Mouse (Mus musculus): ENCODE results near the gene Fam222a. TPM values are rescaled to one million over a fixed set of nuclear protein-coding genes. Genes with fewer than 3 reads are reported as not detected.
A peak's percentile ranks its signal among the peaks of the same experiment; 100 is the strongest.

Gene Fam222a
- polyA plus RNA-seq (2016; fragmentation: Nextera tagmentation; extraction: Ambion mirVana): 9.4 and 9.9 TPM in 2 replicates

DNA sequence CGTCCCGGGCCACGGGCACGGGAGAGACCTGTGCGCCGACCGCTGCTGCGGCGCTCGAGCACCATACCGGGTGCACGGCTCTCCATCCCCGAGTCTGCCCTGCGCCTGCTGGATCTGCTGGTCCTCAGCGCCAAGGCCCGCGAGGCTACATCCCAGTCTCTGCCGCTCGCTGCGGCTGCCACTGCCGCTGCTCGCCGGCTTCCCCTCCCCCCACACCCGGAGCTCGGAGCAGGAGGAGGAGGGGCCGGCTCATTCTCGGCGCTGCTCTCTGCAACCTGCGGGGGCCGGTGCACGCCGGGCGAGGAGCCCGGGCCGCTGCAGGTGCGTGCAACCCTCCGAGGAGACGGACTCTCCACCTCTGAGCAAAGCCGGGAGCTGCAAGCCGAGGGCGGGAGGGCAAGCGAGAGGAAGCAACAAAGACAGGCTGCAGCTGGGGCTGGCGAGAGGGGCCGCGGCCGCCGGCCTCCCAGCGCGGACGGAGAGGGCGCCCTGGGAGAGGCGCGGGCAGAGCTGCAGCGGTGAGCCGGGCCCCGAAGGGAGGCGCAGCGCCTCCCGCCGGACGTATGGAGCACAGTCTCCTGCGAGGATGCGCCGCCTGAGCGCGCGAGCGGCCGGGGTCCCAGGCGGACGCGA lies at the start of gene Fam222a:
Gene Fam222a (plus strand): TSS at position 452 of the 633 bp plus-strand sequence.
- H3K27ac ChIP-seq: peak within 1 kb of the TSS; percentile 93
- H3K4me2 ChIP-seq (replicated peaks): peak within 1 kb of the TSS; percentile 84
- H3K4me1 ChIP-seq: peaks cover 51% of the 10 kb centered on the region
- H3K9me3 ChIP-seq (replicated peaks): peaks cover 5% of the 10 kb centered on the region
- peak; percentile 70 for ATAC-seq (ENCODE audit: low FRiP score)
- H3K27me3 ChIP-seq: peaks cover 12% of the 10 kb centered on the region
- H3K9ac ChIP-seq: peak within 1 kb of the TSS; percentile 69
- WGBS: under 1% methylated on average over 62 of the region's 72 CpGs
- peak within 1 kb of the TSS; percentile 79 for H3K4me3 ChIP-seq
- no peaks in the 10 kb centered on the region for H3K36me3 ChIP-seq

DNA sequence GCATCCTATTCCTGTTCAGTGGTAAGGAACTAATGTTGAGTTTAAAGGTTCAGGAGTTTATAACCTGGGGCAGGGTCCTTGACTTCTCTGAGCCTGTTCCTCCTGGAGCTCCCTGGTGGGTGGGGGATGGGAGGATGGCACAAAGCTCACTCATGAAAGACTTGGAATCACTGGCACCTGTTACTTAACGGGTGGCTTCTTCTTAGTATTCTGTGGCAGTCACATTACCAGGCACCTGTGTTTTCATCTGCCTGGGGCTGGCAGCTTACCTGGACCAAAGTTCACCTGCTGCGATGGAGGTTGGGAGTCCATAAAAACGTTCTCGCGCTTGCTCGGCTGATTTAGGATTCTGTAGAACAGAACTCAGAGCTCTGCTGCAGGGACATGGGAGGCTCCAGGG lies 39.5 kb upstream of the Fam222a start:
- H3K4me3 ChIP-seq: no peak overlapping the region
- 89% methylated on average over 6 of the region's 6 CpGs for WGBS

DNA sequence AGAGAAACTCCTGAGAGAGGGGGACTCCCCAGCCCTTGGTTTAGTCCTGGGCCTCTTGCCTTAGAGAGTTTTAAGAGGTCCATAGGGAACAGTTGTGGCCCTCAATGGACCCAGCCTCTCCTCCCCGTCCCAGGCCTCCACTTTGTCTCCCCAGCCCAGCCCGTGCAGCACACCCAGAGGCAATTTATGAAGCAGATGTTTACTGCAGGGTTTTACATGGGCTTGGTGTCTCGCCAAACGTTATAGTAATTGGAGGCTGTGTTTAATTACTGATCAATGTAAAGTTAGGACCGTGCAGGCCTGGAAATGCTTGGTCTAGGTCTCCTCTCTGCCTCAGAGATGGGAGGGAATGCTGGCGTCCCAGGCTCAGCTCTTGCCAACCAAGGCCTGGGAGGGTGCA lies 37.5 kb upstream of the Fam222a start:
- Histone ChIP-seq H3K4me2 (replicated peaks) (no peak overlapping the region), H3K9ac (no peak overlapping the region), H3K4me3 (no peak overlapping the region), H3K4me1 (no peaks in the 10 kb centered on the region), H3K27me3 (0 out of 2 replicates have a peak, but pooled peaks cover 14% of the 10 kb centered on the region), H3K36me3 (no peaks in the 10 kb centered on the region), H3K27ac (no peak overlapping the region), H3K9me3 (replicated peaks) (no peaks in the 10 kb centered on the region)
- 63% methylated on average over 6 of the region's 6 CpGs for WGBS
- ATAC-seq (ENCODE audit: low FRiP score): no peak

More for the DNA sequence above, 39.5 kb upstream of the Fam222a start:
- 0 out of 2 replicates have a peak, but pooled peaks cover 10% of the 10 kb centered on the region for H3K27me3 ChIP-seq
- no peak overlapping the region for H3K4me2 ChIP-seq (replicated peaks)
- no peaks in the 10 kb centered on the region for H3K4me1 ChIP-seq
- no peaks in the 10 kb centered on the region for H3K9me3 ChIP-seq (replicated peaks)
- no peaks in the 10 kb centered on the region for H3K36me3 ChIP-seq
- no peak for ATAC-seq (ENCODE audit: low FRiP score)
- no peak overlapping the region for H3K27ac ChIP-seq
- no peak overlapping the region for H3K9ac ChIP-seq

DNA sequence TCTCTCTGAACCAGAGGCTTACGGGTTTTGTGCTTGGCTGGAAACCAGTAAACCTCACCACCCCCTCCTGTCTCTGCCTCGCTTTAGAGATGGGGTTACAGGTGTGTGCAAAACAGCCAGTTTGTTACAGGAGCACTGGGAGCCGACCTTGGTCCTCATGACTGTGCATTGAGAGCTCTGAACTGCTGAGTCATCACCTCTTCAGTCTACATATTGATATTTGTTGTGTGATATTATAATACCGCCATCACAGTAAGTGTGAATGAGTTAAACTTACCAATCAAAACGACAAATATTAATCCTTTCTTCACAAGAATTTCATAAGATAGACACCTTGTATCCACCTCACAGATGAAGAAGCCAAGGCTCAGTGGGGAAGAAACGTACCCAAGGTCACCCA lies 35.8 kb upstream of the Fam222a start:
- 76% methylated on average over 6 of the region's 6 CpGs for WGBS
- peaks cover 22% of the 10 kb centered on the region for H3K27me3 ChIP-seq
- no peak overlapping the region for H3K27ac ChIP-seq
- no peak overlapping the region for H3K4me3 ChIP-seq
- no peak overlapping the region for H3K9ac ChIP-seq
- ATAC-seq (ENCODE audit: low FRiP score): no peak
- no peak overlapping the region for H3K4me2 ChIP-seq (replicated peaks)
- no peaks in the 10 kb centered on the region for H3K4me1 ChIP-seq
- H3K9me3 ChIP-seq (replicated peaks): no peaks in the 10 kb centered on the region
- H3K36me3 ChIP-seq: no peaks in the 10 kb centered on the region

DNA sequence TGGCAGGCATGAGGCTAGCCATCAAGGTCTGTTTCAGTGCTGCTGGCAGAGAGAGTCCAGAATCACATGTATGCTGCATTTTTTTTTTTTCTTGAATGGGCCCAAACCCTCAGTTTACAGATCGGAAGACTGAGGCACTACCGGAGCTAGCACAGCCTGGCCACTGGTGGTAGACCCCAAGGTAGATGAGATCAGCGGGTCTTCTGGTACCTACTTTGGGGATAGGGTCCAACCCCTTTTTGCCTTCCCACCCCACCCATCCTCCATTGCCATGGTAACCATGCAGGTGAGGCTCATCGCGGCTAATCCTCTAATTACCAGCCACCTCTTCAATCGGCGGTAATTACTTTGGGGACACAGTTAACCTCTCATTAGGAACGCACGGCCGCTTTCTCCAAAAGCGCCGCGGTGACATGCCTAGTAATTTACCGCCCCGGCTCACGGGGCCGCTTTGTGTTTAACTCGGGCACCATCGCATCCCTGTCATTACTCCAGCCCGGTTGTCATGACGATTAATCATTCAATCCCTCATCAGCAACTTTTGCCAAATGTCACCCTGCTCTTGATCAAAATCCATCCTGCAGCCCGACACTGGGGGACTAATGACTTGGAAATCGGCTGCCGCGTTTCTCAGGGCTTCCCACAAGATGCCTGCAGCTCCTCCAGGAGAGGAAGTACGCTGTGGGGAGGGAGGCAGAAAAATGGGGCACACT lies 30.4 kb upstream of the Fam222a start:
- peaks cover 18% of the 10 kb centered on the region for H3K4me1 ChIP-seq
- peak overlapping the region; percentile 58 for H3K27ac ChIP-seq
- peaks cover 34% of the 10 kb centered on the region for H3K27me3 ChIP-seq
- H3K4me2 ChIP-seq (replicated peaks): peak overlapping the region; percentile 37
- no peak overlapping the region for H3K9ac ChIP-seq
- no peak overlapping the region for H3K4me3 ChIP-seq
- H3K9me3 ChIP-seq (replicated peaks): no peaks in the 10 kb centered on the region
- 0 out of 2 replicates have a peak, but pooled peaks have one; percentile 39 for ATAC-seq (ENCODE audit: low FRiP score)
- WGBS: 9% methylated on average over 26 of the region's 26 CpGs
- no peaks in the 10 kb centered on the region for H3K36me3 ChIP-seq

DNA sequence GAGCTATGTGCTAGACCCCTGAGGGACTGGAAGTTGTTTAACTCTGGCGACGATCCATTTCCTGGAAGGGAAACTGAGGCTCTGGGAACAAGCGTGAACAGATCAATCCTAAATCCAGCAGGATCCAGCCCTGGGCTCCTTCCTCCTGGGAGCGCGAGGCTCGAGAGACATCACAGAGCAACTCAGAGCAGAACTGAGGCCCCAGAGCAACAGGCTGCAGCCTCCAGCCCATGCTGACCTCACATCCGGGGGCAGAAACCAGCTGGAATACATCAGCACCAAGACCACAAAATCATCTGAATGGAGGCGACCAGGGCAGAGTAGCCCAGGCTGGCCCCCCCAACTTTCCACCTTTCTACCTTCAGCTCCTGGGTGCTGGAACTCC lies 29.8 kb upstream of the Fam222a start:
- Histone ChIP-seq H3K4me3 (no peak overlapping the region), H3K9ac (no peak overlapping the region), H3K4me2 (replicated peaks) (peak overlapping the region; percentile 37), H3K27ac (peak overlapping the region; percentile 58), H3K36me3 (no peaks in the 10 kb centered on the region), H3K9me3 (replicated peaks) (no peaks in the 10 kb centered on the region), H3K27me3 (peaks cover 34% of the 10 kb centered on the region), H3K4me1 (peaks cover 18% of the 10 kb centered on the region)
- WGBS: 25% methylated on average over 8 of the region's 8 CpGs
- ATAC-seq (ENCODE audit: low FRiP score): 0 out of 2 replicates have a peak, but pooled peaks have one; percentile 27

DNA sequence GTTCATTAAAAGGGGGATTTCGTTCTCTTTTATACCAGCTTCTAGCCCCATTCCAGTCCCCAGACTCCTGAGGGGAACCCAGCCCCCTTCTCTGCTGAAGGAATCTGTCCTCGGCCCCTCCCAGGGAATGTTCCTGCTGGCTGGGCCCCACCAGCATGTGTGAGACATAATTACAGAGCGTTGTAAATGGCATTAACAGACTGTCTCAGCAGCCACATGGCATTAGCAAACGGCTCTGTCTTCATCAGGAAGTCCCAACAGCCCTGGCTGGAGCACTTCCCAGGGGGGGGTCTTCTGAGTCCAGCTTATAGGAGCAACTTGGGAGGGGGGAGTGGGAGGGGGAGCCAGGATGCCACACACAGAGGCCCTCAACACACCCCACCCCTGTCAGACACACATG lies 29.1 kb upstream of the Fam222a start:
- Histone ChIP-seq H3K9ac (no peak overlapping the region), H3K4me1 (peaks cover 18% of the 10 kb centered on the region), H3K4me2 (replicated peaks) (no peak overlapping the region), H3K27me3 (peaks cover 34% of the 10 kb centered on the region), H3K27ac (no peak overlapping the region), H3K36me3 (no peaks in the 10 kb centered on the region), H3K4me3 (no peak overlapping the region), H3K9me3 (replicated peaks) (no peaks in the 10 kb centered on the region)
- ATAC-seq (ENCODE audit: low FRiP score): no peak; the same call in 1 of the 2 replicates
- WGBS: 22% methylated on average over 4 of the region's 4 CpGs

DNA sequence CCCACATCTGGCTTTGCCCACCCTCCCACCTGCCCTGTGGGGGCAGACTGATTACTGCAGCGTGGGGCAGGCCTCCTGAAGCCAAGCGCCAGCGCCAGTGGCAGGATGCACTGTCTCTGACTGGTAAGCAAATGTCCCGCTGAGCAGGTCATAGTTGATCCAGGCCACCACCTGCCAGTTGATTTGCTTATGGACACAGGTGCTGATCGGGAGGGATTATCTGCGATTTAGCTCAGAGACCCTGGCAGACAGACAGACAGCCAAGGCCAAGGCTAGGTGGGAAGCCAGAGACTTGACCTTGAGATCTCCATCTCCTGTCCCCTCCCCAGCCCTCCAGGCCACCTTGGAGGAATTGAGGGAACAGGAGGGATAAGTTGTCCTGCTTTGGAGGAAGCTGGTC lies 28.1 kb upstream of the Fam222a start:
- no peaks in the 10 kb centered on the region for H3K9me3 ChIP-seq (replicated peaks)
- 66% methylated on average over 6 of the region's 6 CpGs for WGBS
- H3K36me3 ChIP-seq: no peaks in the 10 kb centered on the region
- H3K27me3 ChIP-seq: peaks cover 34% of the 10 kb centered on the region
- H3K4me1 ChIP-seq: peaks cover 18% of the 10 kb centered on the region
- no peak overlapping the region for H3K4me3 ChIP-seq
- no peak overlapping the region for H3K9ac ChIP-seq
- no peak overlapping the region for H3K4me2 ChIP-seq (replicated peaks)
- ATAC-seq (ENCODE audit: low FRiP score): no peak
- no peak overlapping the region for H3K27ac ChIP-seq

DNA sequence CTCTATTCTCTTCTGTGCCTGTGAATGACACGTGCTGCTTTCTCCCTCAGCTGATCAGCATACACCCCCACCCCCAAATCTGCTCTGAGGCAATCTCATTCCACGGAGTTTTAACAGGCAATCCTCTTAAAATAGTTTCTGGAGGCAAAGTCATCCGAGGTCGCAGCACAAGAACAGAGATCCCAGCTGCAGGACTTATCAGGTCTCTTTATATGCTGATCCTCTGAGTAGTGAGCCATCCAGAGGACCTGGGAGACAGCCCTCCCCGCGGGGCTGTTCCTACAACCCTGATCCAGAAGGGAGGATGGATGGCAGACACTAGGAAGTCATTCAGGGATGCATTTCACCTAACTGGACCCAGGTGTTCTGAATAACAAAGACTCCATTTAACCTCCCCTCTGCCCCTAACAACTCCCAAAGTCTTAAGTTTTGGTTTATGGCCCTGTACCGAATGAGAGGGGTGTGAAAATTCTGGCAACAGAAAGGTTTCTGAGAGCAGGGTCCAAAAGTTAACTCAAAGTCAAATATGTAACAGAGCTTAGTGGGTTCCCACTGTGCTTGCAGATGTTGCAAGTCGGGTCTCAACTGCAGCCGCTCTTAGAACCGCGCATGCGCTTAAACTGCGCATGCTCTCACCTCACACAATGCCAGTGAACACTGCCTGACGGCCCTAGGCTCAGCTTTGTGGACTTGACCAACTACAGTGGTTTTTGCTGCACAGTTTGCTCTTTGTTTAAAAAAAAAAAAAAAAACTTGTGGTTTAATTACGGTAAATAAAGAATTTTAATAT lies 26.0 kb upstream of the Fam222a start:
- H3K4me1 ChIP-seq: peaks cover 18% of the 10 kb centered on the region
- ATAC-seq (ENCODE audit: low FRiP score): no peak
- no peak overlapping the region for H3K9ac ChIP-seq
- no peak overlapping the region for H3K27ac ChIP-seq
- no peak overlapping the region for H3K4me2 ChIP-seq (replicated peaks)
- 39% methylated on average over 15 of the region's 15 CpGs for WGBS
- peaks cover 24% of the 10 kb centered on the region for H3K27me3 ChIP-seq
- no peak overlapping the region for H3K4me3 ChIP-seq
- H3K9me3 ChIP-seq (replicated peaks): no peaks in the 10 kb centered on the region
- no peaks in the 10 kb centered on the region for H3K36me3 ChIP-seq

DNA sequence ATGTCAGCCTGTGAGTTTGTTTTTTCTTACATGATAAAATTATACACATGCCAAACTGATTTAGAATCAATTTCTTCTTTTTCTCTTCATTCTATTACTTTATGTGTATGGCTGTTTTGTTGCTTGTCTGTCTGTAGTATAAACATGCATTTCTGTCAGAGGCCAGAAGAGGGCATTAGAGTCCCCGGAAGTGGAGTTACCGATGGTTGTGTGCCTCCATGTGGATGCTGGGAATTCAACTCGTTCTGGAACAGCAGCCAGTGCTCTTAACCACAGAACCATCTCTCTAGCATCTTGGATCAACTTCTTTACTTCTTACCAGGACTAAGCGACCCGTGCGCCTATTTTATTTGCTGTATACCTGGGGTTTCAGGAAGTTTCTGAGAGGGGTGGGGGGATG lies 24.2 kb upstream of the Fam222a start:
- Histone ChIP-seq H3K36me3 (no peaks in the 10 kb centered on the region), H3K27me3 (peaks cover 9% of the 10 kb centered on the region), H3K9me3 (replicated peaks) (no peaks in the 10 kb centered on the region), H3K4me3 (no peak overlapping the region), H3K4me1 (peaks cover 3% of the 10 kb centered on the region; the same call in 1 of the 2 replicates), H3K4me2 (replicated peaks) (no peak overlapping the region), H3K27ac (no peak overlapping the region), H3K9ac (no peak overlapping the region)
- WGBS: 92% methylated on average over 6 of the region's 6 CpGs
- no peak for ATAC-seq (ENCODE audit: low FRiP score)

DNA sequence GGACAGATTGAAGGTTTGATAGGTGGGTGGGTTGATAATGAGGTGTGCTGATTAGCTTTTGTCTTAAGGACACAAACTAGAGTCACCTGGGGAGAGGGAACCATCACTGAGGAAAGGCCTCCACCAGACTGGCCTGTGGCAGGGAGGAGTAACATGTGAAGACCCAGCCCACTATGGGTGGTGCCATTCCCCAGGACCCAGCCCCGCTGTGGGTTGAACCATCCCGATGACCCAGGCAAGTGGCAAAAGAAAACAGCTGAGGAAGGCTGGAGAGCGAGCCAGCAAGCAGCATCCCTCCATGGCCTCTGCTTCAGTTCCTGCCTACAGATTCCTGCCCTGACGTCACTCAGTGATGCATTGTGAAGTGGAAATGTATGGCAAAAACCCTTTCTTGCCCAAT lies 23.6 kb upstream of the Fam222a start:
- Histone ChIP-seq H3K27ac (no peak overlapping the region), H3K9ac (no peak overlapping the region), H3K36me3 (no peaks in the 10 kb centered on the region), H3K4me3 (no peak overlapping the region), H3K27me3 (peaks cover 6% of the 10 kb centered on the region; the same call in 1 of the 2 replicates), H3K4me1 (no peaks in the 10 kb centered on the region), H3K9me3 (replicated peaks) (no peaks in the 10 kb centered on the region), H3K4me2 (replicated peaks) (no peak overlapping the region)
- WGBS: 84% methylated on average over 4 of the region's 4 CpGs
- no peak for ATAC-seq (ENCODE audit: low FRiP score)

DNA sequence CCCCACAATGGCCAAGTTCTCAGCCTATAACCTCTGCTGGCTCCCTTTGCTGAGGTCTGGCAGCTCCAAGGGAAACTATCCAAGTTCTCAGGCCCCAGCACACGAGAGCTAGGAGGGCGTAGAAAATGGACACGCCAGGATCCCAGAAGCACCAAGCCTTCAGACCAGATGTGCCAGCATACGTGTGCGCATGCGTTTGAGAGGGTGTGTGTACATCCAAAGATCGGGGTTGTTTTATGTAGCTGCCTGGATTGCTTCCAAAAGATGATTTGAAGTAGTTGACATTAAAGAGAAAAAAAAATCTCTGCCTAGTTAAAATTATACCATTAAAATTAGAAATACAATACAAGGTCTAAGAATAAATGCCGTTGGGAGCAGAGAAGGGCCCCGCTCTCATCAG lies 22.7 kb upstream of the Fam222a start:
- no peak overlapping the region for H3K4me3 ChIP-seq
- H3K4me2 ChIP-seq (replicated peaks): no peak overlapping the region
- H3K27ac ChIP-seq: no peak overlapping the region
- H3K9me3 ChIP-seq (replicated peaks): no peaks in the 10 kb centered on the region
- no peaks in the 10 kb centered on the region; the same call in 1 of the 2 replicates for H3K4me1 ChIP-seq
- H3K36me3 ChIP-seq: no peaks in the 10 kb centered on the region
- no peak overlapping the region for H3K9ac ChIP-seq
- WGBS: 85% methylated on average over 9 of the region's 9 CpGs
- 0 out of 2 replicates have a peak, but pooled peaks cover 2% of the 10 kb centered on the region for H3K27me3 ChIP-seq
- ATAC-seq (ENCODE audit: low FRiP score): no peak
